Mouse (Mus musculus): ENCODE measurements at regions not wholly inside any gene's neighbourhood (a gene's known extent, or its start where the extent isn't known, plus 50 kb on each side); places are given as distances from the start of the nearest gene placed in this dataset.
"Not testable (repeated sequence)": the region's sequence is repeated elsewhere in the genome, so short reads cannot be mapped to it uniquely, and the experiment has no call there.

DNA sequence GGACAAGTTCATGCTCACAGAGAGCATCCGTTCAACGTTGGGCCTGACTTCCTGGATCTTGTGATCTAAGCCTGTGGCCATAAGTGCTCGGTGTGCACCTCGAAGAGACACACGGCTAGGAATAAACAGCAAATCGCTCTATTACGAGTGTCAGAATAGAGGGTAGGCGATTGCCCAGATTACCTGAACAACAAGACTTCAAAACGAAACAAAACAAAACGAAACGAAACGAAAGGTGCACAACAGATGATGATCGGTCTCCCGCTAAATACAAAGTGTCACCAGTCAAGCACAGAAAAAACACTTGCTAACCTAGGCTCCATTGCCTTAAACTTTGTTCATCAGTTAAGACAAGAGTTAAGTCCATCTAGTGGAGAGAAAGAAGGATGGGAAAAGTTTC lies 67.4 kb downstream of the Pdia4 start:
- DNase-seq (ENCODE audit: low spot score), result not testable (repeated sequence)

GRCm38 (mm10) chr6:47743856-47744255 lies 69.4 kb downstream of the Pdia4 start:
- DNase-seq (ENCODE audit: low spot score), result not testable (repeated sequence)

- not testable (repeated sequence) for DNase-seq (ENCODE audit: low spot score)
Observed at GRCm38 (mm10) chr6:47740216-47740615, 73.0 kb downstream of the Pdia4 start.

DNA sequence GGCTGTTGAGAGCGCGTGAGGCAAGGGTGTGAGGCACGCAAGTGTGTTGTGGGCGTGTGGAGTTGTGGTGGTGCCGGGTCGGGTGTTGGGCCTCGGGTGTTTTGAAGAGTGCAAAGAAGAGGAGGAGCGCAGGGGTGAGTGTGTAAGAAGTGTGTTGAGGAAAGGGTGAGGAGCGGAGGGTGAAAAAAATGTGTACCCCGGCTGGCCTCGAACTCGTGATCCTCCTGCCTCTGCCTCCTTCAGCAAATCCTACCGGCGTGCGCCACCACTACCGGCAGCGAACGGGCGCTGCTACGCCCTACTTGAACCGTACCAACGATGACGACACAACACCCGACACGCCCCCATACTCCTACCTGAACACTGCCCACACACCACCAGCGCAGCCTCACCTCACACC lies 73.5 kb downstream of the Pdia4 start:
- peak; percentile 74 for DNase-seq (ENCODE audit: low spot score)

GRCm38 (mm10) chr6:47737972-47738371 lies 75.3 kb downstream of the Pdia4 start:
- not testable (repeated sequence) for DNase-seq (ENCODE audit: low spot score)

Measured in testis, postnatal 10 days (tissue).